Mouse (Mus musculus): ENCODE data around the gene Cep19. TPM values are rescaled to one million over a fixed set of nuclear protein-coding genes. Genes with fewer than 3 reads are reported as not detected.

Cep19 gene
- polyA plus RNA-seq, 1 experiment from 2014 or later = 51.0 TPM

DNA sequence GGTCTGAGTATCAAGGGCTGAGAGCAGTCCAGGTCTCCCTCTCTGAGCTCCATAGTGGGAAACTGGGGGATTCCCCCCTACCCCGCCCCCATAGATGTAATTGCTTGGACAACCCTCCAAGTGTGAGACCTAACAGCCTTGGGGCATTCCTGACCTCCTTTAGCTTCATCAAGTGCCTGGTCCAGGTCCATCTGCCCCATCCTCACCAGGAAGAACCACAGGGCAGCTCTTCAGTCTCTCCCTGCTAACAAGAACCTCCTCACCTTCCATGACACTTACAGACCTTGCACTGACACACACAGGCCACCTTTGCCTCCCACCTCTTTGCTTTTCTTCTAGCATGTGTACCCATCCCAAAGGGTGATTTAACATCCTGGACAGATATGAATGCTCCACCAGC lies 54.4 kb downstream of the Cep19 start:
- H3K4me2 ChIP-seq (ENCODE audit: low read length) = no peak overlapping the region
- 0 out of 2 replicates have a peak, but pooled peaks cover 2% of the 10 kb centered on the region for H3K4me1 ChIP-seq (ENCODE audit: control insufficient read depth, insufficient read depth, low read depth, low read length)
- H3K9ac ChIP-seq (ENCODE audit: low read depth, low read length) = no peak overlapping the region
- no peak overlapping the region for H3K27ac ChIP-seq (ENCODE audit: low read depth, low read length)
- WGBS = 80% methylated on average over 1 of the region's 1 CpGs
- no peak for ATAC-seq
- H3K36me3 ChIP-seq (ENCODE audit: control insufficient read depth, insufficient read depth, low read length) = no peaks in the 10 kb centered on the region
- H3K27me3 ChIP-seq (replicated peaks; ENCODE audit: control insufficient read depth, insufficient read depth, low read length) = no peaks in the 10 kb centered on the region; the same call in 1 of the 2 replicates
- H3K4me3 ChIP-seq (ENCODE audit: low read length) = no peak overlapping the region
- no peaks in the 10 kb centered on the region for H3K9me3 ChIP-seq (ENCODE audit: control insufficient read depth, low read length)

- H3K9me3 ChIP-seq (ENCODE audit: control insufficient read depth, low read length) = no peaks in the 10 kb centered on the region
- H3K36me3 ChIP-seq (ENCODE audit: control insufficient read depth, insufficient read depth, low read length) = no peaks in the 10 kb centered on the region
- H3K4me1 ChIP-seq (ENCODE audit: control insufficient read depth, insufficient read depth, low read depth, low read length) = 0 out of 2 replicates have a peak, but pooled peaks cover 2% of the 10 kb centered on the region
- H3K27ac ChIP-seq (ENCODE audit: low read depth, low read length) = peak overlapping the region; percentile 7; the same call in 1 of the 2 replicates
- H3K9ac ChIP-seq (ENCODE audit: low read depth, low read length) = no peak overlapping the region; the same call in 1 of the 2 replicates
- WGBS = 66% methylated on average over 13 of the region's 13 CpGs
- H3K4me3 ChIP-seq (ENCODE audit: low read length) = no peak overlapping the region
- H3K4me2 ChIP-seq (ENCODE audit: low read length) = 0 out of 2 replicates have a peak overlapping the region, but pooled peaks have one; percentile 21
- no peaks in the 10 kb centered on the region; the same call in 1 of the 2 replicates for H3K27me3 ChIP-seq (replicated peaks; ENCODE audit: control insufficient read depth, insufficient read depth, low read length)
- peak; percentile 71 for ATAC-seq
These were observed 54.8 kb downstream of the Cep19 start for GRCm38 (mm10) chr16:32154437-32154836.

DNA sequence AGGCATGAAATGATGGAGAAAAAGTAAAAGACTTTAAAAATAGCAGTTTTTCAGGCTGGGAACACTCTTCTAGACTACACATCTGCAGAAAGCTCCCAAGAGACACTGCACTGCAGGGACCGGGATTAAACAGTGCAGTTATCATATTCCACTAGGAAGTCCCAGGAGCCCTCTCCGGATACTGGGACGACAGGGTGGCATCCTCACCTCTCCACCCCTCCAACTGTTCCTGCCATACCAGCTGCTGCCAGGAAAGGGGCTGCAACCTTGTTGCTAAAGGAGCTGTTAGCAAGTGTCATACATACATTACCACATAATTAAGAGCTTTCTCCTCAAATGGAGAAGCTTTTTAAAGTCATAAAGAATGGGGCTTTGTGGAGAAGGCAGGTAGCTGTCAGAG lies 57.1 kb downstream of the Cep19 start:
- ATAC-seq = no peak
- Histone ChIP-seq H3K36me3 (ENCODE audit: control insufficient read depth, insufficient read depth, low read length) (no peaks in the 10 kb centered on the region), H3K4me2 (ENCODE audit: low read length) (no peak overlapping the region), H3K27me3 (replicated peaks; ENCODE audit: control insufficient read depth, insufficient read depth, low read length) (no peaks in the 10 kb centered on the region; the same call in 1 of the 2 replicates), H3K9me3 (ENCODE audit: control insufficient read depth, low read length) (no peaks in the 10 kb centered on the region), H3K4me1 (ENCODE audit: control insufficient read depth, insufficient read depth, low read depth, low read length) (0 out of 2 replicates have a peak, but pooled peaks cover 2% of the 10 kb centered on the region), H3K9ac (ENCODE audit: low read depth, low read length) (no peak overlapping the region), H3K4me3 (ENCODE audit: low read length) (no peak overlapping the region), H3K27ac (ENCODE audit: low read depth, low read length) (no peak overlapping the region)
- 39% methylated on average over 3 of the region's 3 CpGs for WGBS

DNA sequence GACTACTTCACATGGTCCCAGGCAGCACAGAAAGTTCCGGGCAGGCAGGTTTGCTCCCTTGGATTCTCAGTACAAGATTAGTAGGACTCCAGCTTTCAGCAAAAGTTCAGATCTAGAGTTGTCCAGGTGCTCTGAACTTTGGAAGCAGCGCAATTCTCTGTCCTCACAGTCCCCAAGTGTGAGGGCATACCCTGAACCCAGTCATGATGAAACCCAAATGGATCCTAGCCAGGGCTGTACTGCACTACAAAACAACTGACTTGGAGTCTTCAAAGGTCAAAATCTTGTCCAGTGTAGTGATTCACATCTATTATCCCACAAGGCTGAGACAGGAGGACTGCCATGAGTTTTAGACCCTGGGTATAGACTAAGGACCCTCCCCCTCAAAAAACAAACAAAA lies 57.8 kb downstream of the Cep19 start:
- no peak for ATAC-seq
- Histone ChIP-seq H3K27me3 (replicated peaks; ENCODE audit: control insufficient read depth, insufficient read depth, low read length) (no peaks in the 10 kb centered on the region; the same call in 1 of the 2 replicates), H3K4me3 (ENCODE audit: low read length) (no peak overlapping the region), H3K4me1 (ENCODE audit: control insufficient read depth, insufficient read depth, low read depth, low read length) (0 out of 2 replicates have a peak, but pooled peaks cover 2% of the 10 kb centered on the region), H3K36me3 (ENCODE audit: control insufficient read depth, insufficient read depth, low read length) (no peaks in the 10 kb centered on the region), H3K27ac (ENCODE audit: low read depth, low read length) (no peak overlapping the region), H3K9me3 (ENCODE audit: control insufficient read depth, low read length) (no peaks in the 10 kb centered on the region), H3K9ac (ENCODE audit: low read depth, low read length) (no peak overlapping the region), H3K4me2 (ENCODE audit: low read length) (no peak overlapping the region)
- 84% methylated on average over 2 of the region's 2 CpGs for WGBS

Other genes with a start within 250 kb of the Cep19 start
- 0.29 and 0.42 TPM in 2 replicates for gene Meltf, start 221.0 kb upstream of the Cep19 start, polyA plus RNA-seq (2015; fragmentation: Nextera tagmentation; extraction: Ambion mirVana)
- 4.1 and 5.2 TPM in 2 replicates for gene Pigz, start 165.9 kb upstream of the Cep19 start, polyA plus RNA-seq (2015; fragmentation: Nextera tagmentation; extraction: Ambion mirVana)
- 128 and 132 TPM in 2 replicates for gene 0610012G03Rik, start 151.3 kb upstream of the Cep19 start, polyA plus RNA-seq (2015; fragmentation: Nextera tagmentation; extraction: Ambion mirVana)
- gene Ncbp2, start 151.3 kb upstream of the Cep19 start, polyA plus RNA-seq (2015; fragmentation: Nextera tagmentation; extraction: Ambion mirVana) = 91.7 and 95.0 TPM in 2 replicates
- 13.1 and 16.2 TPM in 2 replicates for gene Senp5, start 96.5 kb upstream of the Cep19 start, polyA plus RNA-seq (2015; fragmentation: Nextera tagmentation; extraction: Ambion mirVana)
- gene Pak2, start 20.5 kb upstream of the Cep19 start, polyA plus RNA-seq (2015; fragmentation: Nextera tagmentation; extraction: Ambion mirVana) = 24.9 and 29.9 TPM in 2 replicates
- gene Pigx, start 60 bp upstream of the Cep19 start, polyA plus RNA-seq (2015; fragmentation: Nextera tagmentation; extraction: Ambion mirVana) = 94.0 and 94.8 TPM in 2 replicates
- 7.7 and 9.7 TPM in 2 replicates for gene Nrros, start 65.8 kb downstream of the Cep19 start, polyA plus RNA-seq (2015; fragmentation: Nextera tagmentation; extraction: Ambion mirVana)
- gene Bex6, start 80.0 kb downstream of the Cep19 start, polyA plus RNA-seq (2015; fragmentation: Nextera tagmentation; extraction: Ambion mirVana) = not detected in 2 replicates
- 5.6 and 6.0 TPM in 2 replicates for gene Fbxo45, start 147.4 kb downstream of the Cep19 start, polyA plus RNA-seq (2015; fragmentation: Nextera tagmentation; extraction: Ambion mirVana)
- gene Wdr53, start 147.4 kb downstream of the Cep19 start, polyA plus RNA-seq (2015; fragmentation: Nextera tagmentation; extraction: Ambion mirVana) = 14.2 and 15.8 TPM in 2 replicates
- not detected in 2 replicates for gene Smco1, start 171.7 kb downstream of the Cep19 start, polyA plus RNA-seq (2015; fragmentation: Nextera tagmentation; extraction: Ambion mirVana)
- gene Rnf168, start 177.7 kb downstream of the Cep19 start, polyA plus RNA-seq (2015; fragmentation: Nextera tagmentation; extraction: Ambion mirVana) = 23.4 and 23.8 TPM in 2 replicates
- gene Ubxn7, start 232.5 kb downstream of the Cep19 start, polyA plus RNA-seq (2015; fragmentation: Nextera tagmentation; extraction: Ambion mirVana) = 17.9 and 18.3 TPM in 2 replicates

Data from hindbrain, embryonic 16.5 days (tissue).